Mouse (Mus musculus): Measurements from ENCODE around the gene Tead2.
"Not testable (repeated sequence)": the region's sequence is repeated elsewhere in the genome, so short reads cannot be mapped to it uniquely, and the experiment has no call there.

Gene Tead2

GRCm38 (mm10) chr7:45228548-45228947 lies 13.0 kb downstream of the Tead2 start:
- DNase-seq (ENCODE audit: low spot score in 2 of 2): no peak

GRCm38 (mm10) chr7:45229046-45229445 lies 13.5 kb downstream of the Tead2 start:
- no peak for DNase-seq (ENCODE audit: low spot score in 2 of 2)

GRCm38 (mm10) chr7:45229459-45230203 lies 14.1 kb downstream of the Tead2 start:
- DNase-seq (ENCODE audit: low spot score in 2 of 2): no peak

- no peak for DNase-seq (ENCODE audit: low spot score in 2 of 2)
Observed at GRCm38 (mm10) chr7:45231192-45231591, 15.6 kb downstream of the Tead2 start.

GRCm38 (mm10) chr7:45231941-45232340 lies 16.4 kb downstream of the Tead2 start:
- no peak for DNase-seq (ENCODE audit: low spot score in 2 of 2)

- DNase-seq (ENCODE audit: low spot score in 2 of 2): peak; percentile 18 to 52
Observed at GRCm38 (mm10) chr7:45232716-45233465, 17.3 kb downstream of the Tead2 start.

GRCm38 (mm10) chr7:45233580-45234332 lies 18.2 kb downstream of the Tead2 start:
- DNase-seq (ENCODE audit: low spot score in 2 of 2): peak; percentile 81

- DNase-seq (ENCODE audit: low spot score in 2 of 2): no peak
Observed at GRCm38 (mm10) chr7:45234333-45234841, 18.8 kb downstream of the Tead2 start.

GRCm38 (mm10) chr7:45234922-45235571 lies 19.5 kb downstream of the Tead2 start:
- no peak for DNase-seq (ENCODE audit: low spot score in 2 of 2)

GRCm38 (mm10) chr7:45235656-45236180 lies 20.2 kb downstream of the Tead2 start:
- no peak for DNase-seq (ENCODE audit: low spot score in 2 of 2)

GRCm38 (mm10) chr7:45237747-45238699 lies 22.5 kb downstream of the Tead2 start:
- no peak for DNase-seq (ENCODE audit: low spot score in 2 of 2)

- no peak for DNase-seq (ENCODE audit: low spot score in 2 of 2)
Observed at GRCm38 (mm10) chr7:45238723-45239496, 23.4 kb downstream of the Tead2 start, which contains the start of gene Cd37. TSS of gene Cd37 (minus strand) at chr7:45239115.

GRCm38 (mm10) chr7:45240109-45240508 lies 24.6 kb downstream of the Tead2 start:
- no peak for DNase-seq (ENCODE audit: low spot score in 2 of 2)

- DNase-seq (ENCODE audit: low spot score in 2 of 2): peak in 1 of 2 experiments; percentile 44
Observed at GRCm38 (mm10) chr7:45240633-45241388, 25.3 kb downstream of the Tead2 start, which contains the start of gene Slc6a16. TSS of gene Slc6a16 (plus strand) at chr7:45241085.

GRCm38 (mm10) chr7:45241389-45241749 lies 25.8 kb downstream of the Tead2 start:
- DNase-seq (ENCODE audit: low spot score in 2 of 2): no peak

- no peak for DNase-seq (ENCODE audit: low spot score in 2 of 2)
Observed at GRCm38 (mm10) chr7:45247666-45248065, 32.1 kb downstream of the Tead2 start.

- DNase-seq (ENCODE audit: low spot score in 2 of 2): no peak
Observed at GRCm38 (mm10) chr7:45253806-45254205, 38.3 kb downstream of the Tead2 start.

- DNase-seq (ENCODE audit: low spot score in 2 of 2): not testable (repeated sequence)
Observed at GRCm38 (mm10) chr7:45255822-45256221, 40.3 kb downstream of the Tead2 start.

All from right cerebral cortex, postnatal 36 days (tissue).